Mouse (Mus musculus) kidney, adult 11 months (tissue): ENCODE measurements around the gene Unc45a.

ENCODE experiments used
- DNase-seq: peaks from one replicate; pipeline ENCODE4 v3.0.0; 2022

Gene Unc45a

GRCm38 (mm10) chr7:80276374-80276773 is 64.4 kb downstream of the Unc45a start:
- no peak for DNase-seq
